26 mouse cellular contexts compared by ENCODE assay signal in the genomic region with DNA sequence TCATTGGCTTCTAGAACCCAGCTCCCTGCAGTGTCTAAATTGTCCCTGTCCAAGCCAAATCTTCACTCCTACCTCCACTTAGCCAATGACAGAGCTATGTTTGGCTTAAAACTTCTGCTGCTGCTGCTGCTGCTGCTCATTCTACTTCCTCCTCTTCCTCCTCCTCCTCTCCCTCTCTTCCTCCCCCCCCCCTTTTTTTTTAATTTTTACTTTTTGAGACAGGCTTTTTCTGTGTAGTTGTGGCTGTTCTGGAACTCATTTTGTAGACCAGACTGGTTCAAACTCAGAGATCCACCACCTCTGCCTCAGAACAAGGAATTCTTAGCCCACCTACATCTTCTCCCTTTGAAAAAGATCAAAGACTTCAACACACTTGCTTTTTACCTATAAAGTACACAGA.
"Had no signal": no experiment of that assay in that cellular context is flagged by ENCODE, and none has a peak within 500 bp of the region (broad histone marks: within the 10 kb centered on the region; RNA-seq: fewer than 3 reads in every experiment).

No protein-coding gene starts in this region.

- ATAC-seq: hindbrain, embryonic 16.5 days; inflammation-experienced regulatory T-cells, adult 6 months; intestine, embryonic 15.5 days; intestine, postnatal 0 days; liver, embryonic 12.5 days had no signal

- H3K9me3 ChIP-seq: heart, embryonic 13.5 days; hindbrain, embryonic 10.5 days; hindbrain, embryonic 12.5 days; intestine, embryonic 15.5 days; limb, embryonic 13.5 days; limb, embryonic 15.5 days; liver, embryonic 12.5 days had no signal

- H3K4me3 ChIP-seq: heart, embryonic 13.5 days; hindbrain, embryonic 10.5 days; hindbrain, embryonic 12.5 days; intestine, embryonic 15.5 days; limb, embryonic 13.5 days; limb, embryonic 15.5 days; liver, embryonic 12.5 days had no signal

- DNase-seq: gastrocnemius, postnatal 14 days; gastrocnemius, postnatal 36 days; heart, adult 18-20 months; heart, postnatal 14 days; heart, postnatal 4 days; kidney, adult 18-20 months; kidney, adult 8-10 months; kidney, postnatal 10 days; kidney, postnatal 25 days; kidney, postnatal 4 days; layer of hippocampus, adult 9-11 months; layer of hippocampus, postnatal 36 days; left cerebral cortex, postnatal 4 days had no signal

- H3K27me3 ChIP-seq: heart, embryonic 13.5 days; hindbrain, embryonic 12.5 days; intestine, embryonic 15.5 days; limb, embryonic 13.5 days; limb, embryonic 15.5 days; liver, embryonic 12.5 days had no signal

- H3K4me1 ChIP-seq: hindbrain, embryonic 12.5 days; limb, embryonic 13.5 days; liver, embryonic 12.5 days had no signal

- H3K27ac ChIP-seq: hindbrain, embryonic 10.5 days; hindbrain, embryonic 12.5 days; hindbrain, embryonic 14.5 days; intestine, embryonic 15.5 days; limb, embryonic 13.5 days; limb, embryonic 15.5 days; liver, embryonic 12.5 days; liver, embryonic 14.5 days had no signal

- H3K4me2 ChIP-seq: heart, embryonic 11.5 days; heart, embryonic 13.5 days; hindbrain, embryonic 12.5 days; hindbrain, embryonic 14.5 days; intestine, embryonic 15.5 days; limb, embryonic 13.5 days; limb, embryonic 15.5 days; liver, embryonic 12.5 days had no signal

- H3K36me3 ChIP-seq: hindbrain, embryonic 10.5 days; hindbrain, embryonic 12.5 days; intestine, embryonic 15.5 days; limb, embryonic 13.5 days; limb, embryonic 15.5 days; liver, embryonic 12.5 days had no signal

- H3K9ac ChIP-seq: heart, embryonic 13.5 days; hindbrain, embryonic 12.5 days; hindbrain, embryonic 14.5 days; intestine, embryonic 15.5 days; limb, embryonic 13.5 days; limb, embryonic 15.5 days; liver, embryonic 12.5 days; liver, embryonic 14.5 days had no signal
